Mouse (Mus musculus) retina, embryonic 14.5 days (tissue): ENCODE measurements around the gene Kcna2.

ENCODE experiments used
- DNase-seq: peaks from one replicate; pipeline ENCODE4 v3.0.0-alpha.2; 2015; ENCODE audit warnings: low spot score

The Kcna2 gene

GRCm38 (mm10) chr3:107100811-107101455 is at the start of gene Kcna2:
TSS of gene Kcna2 (plus strand) at chr3:107101146.
- peak; percentile 39 for DNase-seq

- no peak for DNase-seq
Measured at GRCm38 (mm10) chr3:107061468-107061867, 39.5 kb upstream of the Kcna2 start.

- no peak for DNase-seq
Measured at GRCm38 (mm10) chr3:107062771-107063170, 38.2 kb upstream of the Kcna2 start.

GRCm38 (mm10) chr3:107065510-107066095 is 35.3 kb upstream of the Kcna2 start:
- no peak for DNase-seq

- DNase-seq, result no peak
Measured at GRCm38 (mm10) chr3:107066165-107066850, 34.6 kb upstream of the Kcna2 start.

GRCm38 (mm10) chr3:107067245-107067644 is 33.7 kb upstream of the Kcna2 start:
- no peak for DNase-seq

- DNase-seq, result no peak
Measured at GRCm38 (mm10) chr3:107073863-107074262, 27.1 kb upstream of the Kcna2 start.

DNA sequence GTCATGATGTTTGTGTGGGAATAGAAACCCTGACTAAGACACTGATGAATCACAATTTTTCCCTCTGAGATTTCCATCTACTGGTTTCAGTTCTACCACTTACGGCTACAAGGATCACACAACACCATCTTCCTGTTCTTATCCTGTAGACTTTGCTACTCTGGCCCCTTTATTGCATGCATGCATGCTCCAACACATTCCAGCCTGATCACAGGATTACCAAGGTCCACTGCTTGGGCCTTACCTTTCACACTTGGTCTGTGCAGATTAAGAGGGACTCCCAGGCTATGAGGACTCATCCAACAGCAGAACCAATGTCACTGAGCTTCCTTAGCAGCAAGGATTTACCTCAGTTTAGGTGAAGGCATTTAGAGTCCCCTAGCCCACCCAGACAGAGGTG is 25.2 kb upstream of the Kcna2 start:
- DNase-seq, result no peak

DNA sequence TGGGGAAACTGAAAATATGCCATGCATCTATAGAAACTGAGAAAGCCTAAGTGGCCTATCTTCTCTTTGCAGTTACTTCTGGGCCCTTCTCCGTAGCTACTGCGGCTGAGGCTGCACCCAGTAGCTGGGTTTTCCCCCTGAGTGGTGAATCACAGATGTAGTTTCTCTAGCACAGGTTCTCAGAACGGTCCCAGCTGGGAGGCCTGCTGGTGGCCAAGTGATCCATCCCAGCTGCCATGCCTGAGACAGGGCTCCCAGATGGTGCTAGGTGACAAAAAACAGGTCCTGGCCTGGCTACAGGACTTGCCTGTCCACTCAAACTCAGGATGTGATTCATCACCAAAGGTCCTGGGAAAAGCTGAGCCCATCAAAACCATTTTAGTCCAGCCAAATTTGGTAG is 24.3 kb upstream of the Kcna2 start:
- no peak for DNase-seq

- no peak for DNase-seq
Measured at GRCm38 (mm10) chr3:107077101-107077500, 23.8 kb upstream of the Kcna2 start.

- no peak for DNase-seq
Measured at GRCm38 (mm10) chr3:107080803-107081202, 20.1 kb upstream of the Kcna2 start.

DNA sequence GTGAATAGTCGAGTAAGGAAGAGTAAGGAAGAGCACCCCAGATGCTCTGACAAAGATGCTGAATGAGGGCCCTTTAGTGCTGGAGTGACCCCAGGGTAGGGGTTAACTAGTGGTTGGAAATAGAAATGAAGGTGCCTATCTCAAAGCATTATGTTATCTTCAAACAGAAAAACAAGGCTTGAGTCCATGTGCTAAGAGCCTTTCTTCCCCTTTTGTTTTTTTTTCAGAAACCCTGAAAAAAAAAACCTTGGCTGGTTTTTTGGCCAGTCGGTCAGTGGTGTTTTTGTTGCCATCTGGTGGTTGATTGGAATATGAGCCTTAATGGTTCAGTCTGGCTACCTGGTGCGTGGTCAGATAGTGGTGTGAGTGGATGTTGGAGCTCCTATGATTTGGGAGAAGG is 19.7 kb upstream of the Kcna2 start:
- DNase-seq, result peak; percentile 74

DNA sequence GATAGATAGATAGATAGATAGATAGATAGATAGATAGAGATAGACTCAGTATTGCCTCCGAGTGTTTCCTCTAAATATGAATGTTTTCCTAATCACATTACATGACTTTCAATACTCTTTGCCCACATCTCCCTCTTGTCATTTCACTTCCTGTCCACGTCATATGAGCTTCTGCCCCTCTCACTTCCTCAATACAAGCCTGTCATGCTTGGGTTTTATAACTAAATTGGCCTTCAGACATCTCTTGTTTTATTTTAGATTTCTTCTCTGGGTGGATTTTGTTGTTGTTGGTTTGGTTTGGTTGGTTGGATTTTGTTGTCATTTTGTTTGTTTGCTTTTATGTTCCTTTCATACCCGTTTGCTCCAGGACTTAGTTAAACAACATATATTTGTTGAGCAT is 16.4 kb upstream of the Kcna2 start:
- DNase-seq, result no peak

- no peak for DNase-seq
Measured at GRCm38 (mm10) chr3:107087410-107087809, 13.5 kb upstream of the Kcna2 start.

DNA sequence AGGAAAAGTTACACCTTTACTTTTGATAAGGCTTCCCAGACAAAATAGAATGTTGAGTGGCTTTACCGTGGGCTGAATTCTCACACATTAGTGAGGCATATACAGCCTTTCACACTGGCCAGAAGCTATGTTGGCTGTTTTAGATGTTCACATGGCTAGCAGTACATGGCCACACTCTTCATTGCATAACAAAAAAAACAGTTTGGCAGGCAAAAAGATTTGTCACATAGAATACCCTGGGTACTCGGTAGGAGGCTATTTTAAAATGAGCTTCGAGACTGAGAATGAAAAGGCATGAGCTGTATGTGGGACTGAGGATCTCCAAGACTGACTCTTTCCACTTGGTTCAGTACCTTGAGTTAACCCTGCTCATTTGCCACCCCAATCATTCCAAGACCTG is 12.1 kb upstream of the Kcna2 start:
- DNase-seq, result no peak

- DNase-seq, result no peak
Measured at GRCm38 (mm10) chr3:107089475-107089874, 11.5 kb upstream of the Kcna2 start.

DNA sequence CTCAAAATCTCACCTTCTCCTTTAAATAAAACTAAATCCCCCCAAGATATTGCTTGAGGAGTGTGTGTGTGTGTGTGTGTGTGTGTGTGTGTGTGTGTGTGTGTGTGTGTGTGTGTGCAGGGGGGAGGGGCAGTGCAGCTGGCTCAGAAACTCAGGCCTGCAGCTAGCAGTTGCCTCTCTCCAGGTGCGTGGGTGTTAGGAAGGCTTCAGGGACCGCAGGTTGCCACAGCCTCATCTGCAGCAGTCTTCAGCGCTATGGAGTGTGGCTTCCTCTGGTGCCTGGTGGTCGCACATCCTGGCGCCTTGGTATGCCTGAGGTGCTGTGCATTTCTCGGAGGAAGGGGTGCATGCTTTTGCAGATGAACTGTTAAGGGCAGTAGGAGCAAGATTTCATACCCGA is 10.9 kb upstream of the Kcna2 start:
- DNase-seq, result no peak

DNA sequence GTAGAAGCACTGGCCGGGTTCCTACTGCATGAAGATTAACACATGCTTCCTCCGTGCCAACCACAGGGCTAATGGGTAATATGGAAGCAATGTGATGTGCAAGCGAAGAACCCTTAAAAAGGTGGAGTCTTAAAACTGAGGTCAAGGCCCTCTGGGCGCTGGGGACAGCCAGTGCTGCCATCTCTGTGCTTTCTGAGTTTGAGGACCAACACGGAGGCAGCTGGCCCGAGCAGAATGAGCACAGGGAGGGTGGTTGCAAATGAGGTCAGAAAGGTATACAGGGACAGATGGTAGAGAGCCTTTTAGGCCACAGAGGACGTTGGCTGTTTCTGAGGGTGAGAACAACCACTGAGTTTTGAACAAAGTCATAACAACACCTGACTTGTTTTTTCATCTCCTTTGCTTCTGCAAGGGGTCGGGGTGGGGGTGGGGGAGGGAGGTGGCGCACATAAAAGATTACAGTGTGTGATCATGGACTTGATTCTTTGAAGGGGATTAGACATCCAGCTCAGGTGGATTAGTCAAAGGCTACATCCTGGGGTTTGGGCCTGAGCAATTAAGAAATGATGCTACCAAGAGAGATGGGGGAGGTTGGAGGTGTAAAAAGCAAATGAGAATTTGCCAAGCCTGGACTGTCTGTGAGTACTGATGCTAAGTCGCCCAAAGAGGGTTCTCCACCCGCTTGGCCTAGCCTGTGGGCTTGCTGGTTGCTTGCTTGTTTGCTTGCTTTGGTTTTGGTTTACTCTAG is 10.4 kb upstream of the Kcna2 start:
- no peak for DNase-seq

- DNase-seq, result peak; percentile 80
Measured at GRCm38 (mm10) chr3:107094028-107094427, 6.9 kb upstream of the Kcna2 start.

- no peak for DNase-seq
Measured at GRCm38 (mm10) chr3:107096269-107096731, 4.6 kb upstream of the Kcna2 start.

GRCm38 (mm10) chr3:107099866-107100265 is 1.1 kb upstream of the Kcna2 start:
- DNase-seq, result no peak

DNA sequence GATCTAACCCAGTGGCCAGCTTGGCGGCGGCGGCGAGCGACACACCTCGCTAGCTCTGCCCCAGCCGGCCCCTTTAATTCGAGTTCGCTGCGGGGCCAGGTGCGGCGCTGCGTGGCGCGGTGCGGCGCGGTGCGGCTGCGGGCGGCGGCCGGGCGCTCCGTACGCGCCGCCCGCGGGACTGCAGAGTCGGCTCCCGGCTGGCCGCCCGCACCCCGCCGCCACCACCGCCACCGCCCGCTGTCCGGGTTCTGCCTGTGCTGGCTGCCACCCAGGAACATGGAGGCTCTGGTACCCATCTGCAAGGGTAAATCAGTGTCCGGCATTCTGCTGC is 475 bp downstream of the Kcna2 start:
- peak; percentile 35 for DNase-seq
